Mouse (Mus musculus) lung, adult 2 months (tissue): ENCODE results near the gene Rnasek.

Source experiments
- CTCF ChIP-seq: fragments of 200-500 bp; IDR thresholded peaks from 2 replicates; pipeline ENCODE4 v1.5.1; 2011; ENCODE audit warnings: mild to moderate bottlenecking, low read length, control low read depth; ENCODE audit not compliant: insufficient read depth
- POLR2A ChIP-seq: fragments of 200-500 bp; IDR thresholded peaks from 2 replicates; pipeline ENCODE4 v1.6.1; 2011; ENCODE audit warnings: low read depth, mild to moderate bottlenecking, control low read depth, low read length, borderline replicate concordance; ENCODE audit errors: extremely low read depth

DNA sequence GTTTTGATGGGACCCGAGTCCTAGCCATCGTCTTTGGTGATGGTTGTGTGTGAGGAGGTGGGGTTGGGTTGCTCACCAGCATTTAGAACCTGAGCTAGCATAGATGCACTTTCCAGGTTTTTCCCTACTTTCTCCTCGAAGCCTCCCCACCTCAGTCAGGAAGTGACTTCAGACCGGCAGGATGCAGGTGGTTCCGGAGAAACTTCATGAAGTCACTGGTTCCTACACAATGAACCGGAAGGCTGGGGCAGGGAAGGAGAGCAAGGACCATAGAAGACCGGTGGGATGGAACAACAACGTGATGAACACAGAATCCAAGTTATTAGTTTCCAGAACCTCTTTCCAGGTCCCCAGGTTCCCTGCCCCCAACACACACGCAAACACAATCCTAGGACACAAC is 15.9 kb downstream of the Rnasek start:
- TF ChIP-seq CTCF (no peak), POLR2A (no peak)
